Mouse (Mus musculus) heart, postnatal 0 days (tissue): ENCODE results near the gene Ubxn10. TPM values are rescaled to one million over a fixed set of nuclear protein-coding genes. Genes with fewer than 3 reads are reported as not detected.

Experiments
- ATAC-seq: fragments of 200-750 bp; cut with Nextera tagmentation; 2 replicates; pipeline ENCODE4 v1.8.0; 2017; ENCODE audit warnings: low read depth, moderate number of reproducible peaks, moderate library complexity; ENCODE audit not compliant: insufficient read depth
- DNase-seq: peaks from one replicate; pipeline ENCODE4 v3.0.0-alpha.2; 2016; ENCODE audit warnings: low spot score
- H3K27ac ChIP-seq: fragments of 300-500 bp; sonication (generic); 2 replicates; pipeline ENCODE4 v1.5.1; 2014; ENCODE audit warnings: low read depth, mild to moderate bottlenecking
- H3K27me3 ChIP-seq: fragments of 300-500 bp; sonication (generic); 2 replicates; pipeline ENCODE4 v1.6.1; 2014; ENCODE audit warnings: low read length, mixed read lengths; ENCODE audit not compliant: control insufficient read depth, insufficient read depth
- H3K36me3 ChIP-seq: fragments of 300-500 bp; sonication (generic); replicated peaks from 2 replicates; pipeline ENCODE4 v1.6.1; 2014; ENCODE audit warnings: low read length, mixed read lengths; ENCODE audit not compliant: control insufficient read depth, insufficient read depth
- H3K4me1 ChIP-seq: fragments of 300-500 bp; sonication (generic); 2 replicates; pipeline ENCODE4 v1.6.1; 2014; ENCODE audit warnings: antibody characterized with exemption; ENCODE audit not compliant: control insufficient read depth, insufficient read depth
- H3K4me2 ChIP-seq: fragments of 300-500 bp; sonication (generic); 2 replicates; pipeline ENCODE4 v1.6.1; 2014; ENCODE audit warnings: low read depth, mild to moderate bottlenecking, low read length, moderate library complexity
- H3K4me3 ChIP-seq: fragments of 300-500 bp; sonication (generic); 2 replicates; pipeline ENCODE4 v1.5.1; 2014; ENCODE audit warnings: low read depth, low read length
- H3K9ac ChIP-seq: fragments of 300-500 bp; sonication (generic); replicated peaks from 2 replicates; pipeline ENCODE4 v1.6.1; 2014; ENCODE audit warnings: low read depth, low read length, mixed read lengths
- H3K9me3 ChIP-seq: fragments of 300-500 bp; sonication (generic); replicated peaks from 2 replicates; pipeline ENCODE4 v1.6.1; 2016; ENCODE audit warnings: low read length; ENCODE audit not compliant: control insufficient read depth
- CTCF ChIP-seq: IDR thresholded peaks from 2 replicates; pipeline ENCODE4 v1.5.1; 2016; ENCODE audit warnings: antibody characterized with exemption, control low read depth, low read depth
- EP300 ChIP-seq: IDR thresholded peaks from 2 replicates; pipeline ENCODE4 v1.6.1; 2016; ENCODE audit warnings: antibody characterized with exemption, low read depth
- WGBS: fragments of 180-500 bp; shearing (Covaris S2); extraction: QIAGEN DNeasy Blood & Tissue Kit; methylation state at CpG from one replicate; pipeline ENCODE4 v1.1.7; 2014; 5-methylcytosine and 5-hydroxymethylcytosine counted together
- polyA plus RNA-seq: library from polyadenylated mRNA; unstranded; fragments of >200 nt; fragmentation: Nextera tagmentation; extraction: Ambion mirVana; gene quantifications from 2 replicates; pipeline ENCODE4 v1.2.1, GENCODE M21; 2015
- total RNA-seq: library from RNA; depleted of rRNA; stranded (reverse); fragments of >200 nt; gene quantifications from 2 replicates; pipeline ENCODE4 v1.2.3, GENCODE M21; 2014; ENCODE audit warnings: low replicate concordance; rRNA removed

Gene Ubxn10
- total and polyA plus RNA-seq, 2 experiments from 2014 or later = 0.98 to 1.9 TPM

GRCm38 (mm10) chr4:138670093-138670889, 66.7 kb downstream of the Ubxn10 start:
- Histone ChIP-seq H3K4me2 (no peak overlapping the region), H3K36me3 (no peaks in the 10 kb centered on the region), H3K4me1 (no peaks in the 10 kb centered on the region), H3K9ac (no peak overlapping the region), H3K9me3 (no peaks in the 10 kb centered on the region), H3K4me3 (no peak overlapping the region), H3K27me3 (0 out of 2 replicates have a peak, but pooled peaks cover 4% of the 10 kb centered on the region), H3K27ac (no peak overlapping the region)
- no peak for DNase-seq
- no peak for ATAC-seq
- TF ChIP-seq EP300 = no peak
- TF ChIP-seq CTCF = no peak
- WGBS = 70% methylated on average over 11 of the region's 11 CpGs

GRCm38 (mm10) chr4:138666521-138666920, 70.4 kb downstream of the Ubxn10 start:
- Histone ChIP-seq H3K27ac (no peak overlapping the region), H3K4me3 (no peak overlapping the region), H3K9me3 (no peaks in the 10 kb centered on the region), H3K9ac (no peak overlapping the region), H3K4me1 (no peaks in the 10 kb centered on the region), H3K27me3 (peaks cover 12% of the 10 kb centered on the region; the same call in 1 of the 2 replicates), H3K36me3 (no peaks in the 10 kb centered on the region), H3K4me2 (no peak overlapping the region)
- DNase-seq (no peak), ATAC-seq (no peak)
- no peak for TF ChIP-seq CTCF
- no peak for TF ChIP-seq EP300
- WGBS = 37% methylated on average over 10 of the region's 10 CpGs

- H3K4me3 ChIP-seq = no peak overlapping the region
- no peak for TF ChIP-seq EP300
- no peak for TF ChIP-seq CTCF
- WGBS = 71% methylated on average over 11 of the region's 11 CpGs
- no peak overlapping the region for H3K9ac ChIP-seq
- no peak overlapping the region for H3K4me2 ChIP-seq
- H3K27ac ChIP-seq = no peak overlapping the region
- H3K9me3 ChIP-seq = no peaks in the 10 kb centered on the region
- ATAC-seq (no peak), DNase-seq (no peak)
- H3K4me1 ChIP-seq = no peaks in the 10 kb centered on the region
- H3K36me3 ChIP-seq = no peaks in the 10 kb centered on the region
- H3K27me3 ChIP-seq = peaks cover 10% of the 10 kb centered on the region; the same call in 1 of the 2 replicates
These were observed 76.9 kb downstream of the Ubxn10 start for GRCm38 (mm10) chr4:138659936-138660602.

Other genes starting within 250 kb of the Ubxn10 start
- not detected in 2 replicates for gene Vwa5b1, start 101.3 kb downstream of the Ubxn10 start, total RNA-seq
- not detected in 2 replicates for gene Vwa5b1, start 101.3 kb downstream of the Ubxn10 start, polyA plus RNA-seq
- gene Pla2g2c, start 12.4 kb downstream of the Ubxn10 start, total RNA-seq = 1.0 TPM in 1 of 2 replicates, not detected in the other
- gene Pla2g2c, start 12.4 kb downstream of the Ubxn10 start, polyA plus RNA-seq = 0.11 and 0.27 TPM in 2 replicates
- not detected in 2 replicates for gene Pla2g2f, start 20.5 kb upstream of the Ubxn10 start, total RNA-seq
- gene Pla2g2f, start 20.5 kb upstream of the Ubxn10 start, polyA plus RNA-seq = not detected in 2 replicates
- not detected in 2 replicates for gene Pla2g2d, start 38.6 kb upstream of the Ubxn10 start, total RNA-seq
- gene Pla2g2d, start 38.6 kb upstream of the Ubxn10 start, polyA plus RNA-seq = not detected in 2 replicates
- gene Pla2g5, start 126.3 kb upstream of the Ubxn10 start, total RNA-seq = 1.6 and 9.2 TPM in 2 replicates
- gene Pla2g5, start 126.3 kb upstream of the Ubxn10 start, polyA plus RNA-seq = 4.7 and 6.2 TPM in 2 replicates
- not detected in 2 replicates for gene Gm13030, start 136.8 kb upstream of the Ubxn10 start, total RNA-seq
- not detected in 2 replicates for gene Gm13030, start 136.8 kb upstream of the Ubxn10 start, polyA plus RNA-seq
- gene Pla2g2e, start 140.8 kb upstream of the Ubxn10 start, total RNA-seq = not detected in 2 replicates
- 0.15 and 0.30 TPM in 2 replicates for gene Pla2g2e, start 140.8 kb upstream of the Ubxn10 start, polyA plus RNA-seq
- 5.8 and 12.4 TPM in 2 replicates for gene Otud3, start 176.8 kb upstream of the Ubxn10 start, total RNA-seq
- gene Otud3, start 176.8 kb upstream of the Ubxn10 start, polyA plus RNA-seq = 3.5 and 4.1 TPM in 2 replicates
- gene Rnf186, start 229.9 kb upstream of the Ubxn10 start, total RNA-seq = not detected in 2 replicates
- 0.10 TPM in 1 of 2 replicates, not detected in the other for gene Rnf186, start 229.9 kb upstream of the Ubxn10 start, polyA plus RNA-seq
- 16.9 and 18.8 TPM in 2 replicates for gene Tmco4, start 235.7 kb upstream of the Ubxn10 start, total RNA-seq
- 6.2 and 7.7 TPM in 2 replicates for gene Tmco4, start 235.7 kb upstream of the Ubxn10 start, polyA plus RNA-seq